Mouse (Mus musculus) Patski (cell line): ENCODE data around the gene Rbfox1. TPM values are rescaled to one million over a fixed set of nuclear protein-coding genes. Genes with fewer than 3 reads are reported as not detected.

Source experiments
- ATAC-seq: fragments of 100-300 bp; one replicate; pipeline ENCODE4 v1.8.0; 2021
- CTCF ChIA-PET: fragments of 350-600 bp; sonication (Branson Sonifier 250); formaldehyde crosslinking; loops from one replicate; lab custom pipeline; 2022; ENCODE audit warnings: inconsistent platforms; lab: Charles Lee
- POLR2A ChIA-PET: fragments of 350-600 bp; sonication (Branson Sonifier 250); formaldehyde crosslinking; loops from one replicate; lab custom pipeline; 2022; ENCODE audit warnings: antibody characterized with exemption, inconsistent platforms; lab: Charles Lee
- DNase-seq: peaks from one replicate; pipeline ENCODE4 v3.0.0-alpha.2; 2011; ENCODE audit warnings: low read depth, low spot score
- H3K27me3 ChIP-seq: fragments of 371-371 bp; one replicate; pipeline ENCODE4 v1.5.1; 2021
- CTCF ChIP-seq: fragments of 100-300 bp; IDR thresholded peaks from one replicate; pipeline ENCODE4 v1.5.1; 2021
- in situ Hi-C: fragments of 300-500 bp; cut with MboI; formaldehyde crosslinking; loops from 3 replicates; pipeline ENCODE4 v1.11.1; 2018; ENCODE audit warnings: low pct_unique_long_range_greater_than_20kb, mixed read lengths
- polyA plus RNA-seq: library from polyadenylated mRNA; unstranded; gene quantifications from one replicate; pipeline ENCODE4 v1.2.3, GENCODE M21; 2021

Gene Rbfox1
- polyA plus RNA-seq, 1 experiment from 2014 or later = not detected

- POLR2A ChIA-PET = no interaction called here
- H3K27me3 ChIP-seq = peaks cover 3% of the 10 kb centered on the region
- in situ Hi-C loops = no loop called here
- TF ChIP-seq CTCF = no peak
- ATAC-seq (no peak), DNase-seq (no peak)
- CTCF ChIA-PET = interaction anchor here (1.5 kb wide), 1 partner anchor 19 kb away, joined by 3 read pairs; no protein-coding TSS in a partner anchor
Measured at GRCm38 (mm10) chr16:6095604-6096372, 210.6 kb downstream of the Rbfox1 start.

GRCm38 (mm10) chr16:6097244-6098040 lies 212.3 kb downstream of the Rbfox1 start:
- peaks cover 3% of the 10 kb centered on the region for H3K27me3 ChIP-seq
- ATAC-seq (no peak), DNase-seq (no peak)
- no peak for TF ChIP-seq CTCF
- in situ Hi-C loops = no loop called here
- CTCF ChIA-PET = no interaction called here
- POLR2A ChIA-PET = no interaction called here

GRCm38 (mm10) chr16:6098116-6098515 lies 213.0 kb downstream of the Rbfox1 start:
- in situ Hi-C loops = no loop called here
- peaks cover 3% of the 10 kb centered on the region for H3K27me3 ChIP-seq
- CTCF ChIA-PET = no interaction called here
- POLR2A ChIA-PET = no interaction called here
- no peak for TF ChIP-seq CTCF
- DNase-seq (no peak), ATAC-seq (no peak)

GRCm38 (mm10) chr16:6099598-6099997 lies 214.4 kb downstream of the Rbfox1 start:
- in situ Hi-C loops = no loop called here
- ChIA-PET POLR2A (no interaction called here), CTCF (interaction anchor here (1.0 kb wide), 1 partner anchor 8 kb away, joined by 3 read pairs; no protein-coding TSS in a partner anchor)
- ATAC-seq (no peak), DNase-seq (no peak)
- TF ChIP-seq CTCF = no peak
- peaks cover 3% of the 10 kb centered on the region for H3K27me3 ChIP-seq

GRCm38 (mm10) chr16:6100421-6100877 lies 215.3 kb downstream of the Rbfox1 start:
- TF ChIP-seq CTCF = no peak
- in situ Hi-C loops = no loop called here
- H3K27me3 ChIP-seq = no peaks in the 10 kb centered on the region
- ATAC-seq (no peak), DNase-seq (no peak)
- POLR2A ChIA-PET = no interaction called here
- CTCF ChIA-PET = interaction anchor here (1.0 kb wide), 1 partner anchor 9 kb away, joined by 3 read pairs; no protein-coding TSS in a partner anchor

- DNase-seq = no peak
- H3K27me3 ChIP-seq = no peaks in the 10 kb centered on the region
- no peak for ATAC-seq
- in situ Hi-C loops = no loop called here
- no peak for TF ChIP-seq CTCF
- ChIA-PET CTCF (interaction anchor here (0.8 kb wide), 1 partner anchor 10 kb away, joined by 3 read pairs; no protein-coding TSS in a partner anchor), POLR2A (no interaction called here)
Measured at GRCm38 (mm10) chr16:6103713-6104112, 218.6 kb downstream of the Rbfox1 start.

GRCm38 (mm10) chr16:6110121-6110520 lies 225.0 kb downstream of the Rbfox1 start:
- ChIA-PET CTCF (no interaction called here), POLR2A (no interaction called here)
- no peaks in the 10 kb centered on the region for H3K27me3 ChIP-seq
- DNase-seq = no peak
- TF ChIP-seq CTCF = no peak
- ATAC-seq = no peak
- in situ Hi-C loops = no loop called here

GRCm38 (mm10) chr16:6113836-6114475 lies 228.8 kb downstream of the Rbfox1 start:
- ChIA-PET POLR2A (no interaction called here), CTCF (interaction anchor here (1.4 to 1.5 kb wide), 2 partner anchors 10 to 19 kb away, joined by 3 read pairs; no protein-coding TSS in a partner anchor)

GRCm38 (mm10) chr16:6119472-6119871 lies 234.3 kb downstream of the Rbfox1 start:
- ChIA-PET POLR2A (no interaction called here), CTCF (no interaction called here)
- in situ Hi-C loops = no loop called here
- no peak for TF ChIP-seq CTCF
- no peaks in the 10 kb centered on the region for H3K27me3 ChIP-seq
- DNase-seq = no peak
- ATAC-seq = no peak

More at GRCm38 (mm10) chr16:6113836-6114475, 228.8 kb downstream of the Rbfox1 start:
- H3K27me3 ChIP-seq = no peaks in the 10 kb centered on the region
- DNase-seq (no peak), ATAC-seq (no peak)
- TF ChIP-seq CTCF = no peak
- in situ Hi-C loops = no loop called here

GRCm38 (mm10) chr16:6121232-6121631 lies 236.1 kb downstream of the Rbfox1 start:
- in situ Hi-C loops = no loop called here
- no peaks in the 10 kb centered on the region for H3K27me3 ChIP-seq
- ATAC-seq (no peak), DNase-seq (no peak)
- ChIA-PET CTCF (no interaction called here), POLR2A (no interaction called here)
- no peak for TF ChIP-seq CTCF
